Mouse (Mus musculus) liver, embryonic 15.5 days (tissue): ENCODE results near the gene Art3. TPM values are rescaled to one million over a fixed set of nuclear protein-coding genes. Genes with fewer than 3 reads are reported as not detected.

Experiments
- ATAC-seq: fragments of 200-750 bp; cut with Nextera tagmentation; 2 replicates; pipeline ENCODE4 v1.8.0; 2017; ENCODE audit warnings: moderate number of reproducible peaks, mild to moderate bottlenecking, moderate library complexity; ENCODE audit not compliant: insufficient read depth
- H3K27ac ChIP-seq: fragments of 300-500 bp; sonication (generic); replicated peaks from 2 replicates; pipeline ENCODE4 v1.5.1; 2015; ENCODE audit warnings: mild to moderate bottlenecking, inconsistent platforms
- H3K27me3 ChIP-seq: fragments of 300-500 bp; sonication (generic); 2 replicates; pipeline ENCODE4 v1.6.1; 2015; ENCODE audit warnings: mild to moderate bottlenecking, inconsistent platforms
- H3K36me3 ChIP-seq: fragments of 300-500 bp; sonication (generic); replicated peaks from 2 replicates; pipeline ENCODE4 v1.6.1; 2015; ENCODE audit warnings: moderate library complexity, mild to moderate bottlenecking, inconsistent platforms
- H3K4me1 ChIP-seq: fragments of 300-500 bp; sonication (generic); replicated peaks from 2 replicates; pipeline ENCODE4 v1.6.1; 2015; ENCODE audit warnings: inconsistent platforms
- H3K4me2 ChIP-seq: fragments of 300-500 bp; sonication (generic); 2 replicates; pipeline ENCODE4 v1.6.1; 2015; ENCODE audit warnings: moderate library complexity, mild to moderate bottlenecking, inconsistent platforms
- H3K4me3 ChIP-seq: fragments of 300-500 bp; sonication (generic); replicated peaks from 2 replicates; pipeline ENCODE4 v1.5.1; 2015; ENCODE audit warnings: mild to moderate bottlenecking, inconsistent platforms
- H3K9ac ChIP-seq: fragments of 300-500 bp; sonication (generic); 2 replicates; pipeline ENCODE4 v1.6.1; 2015; ENCODE audit warnings: moderate library complexity, mild to moderate bottlenecking, inconsistent platforms
- H3K9me3 ChIP-seq: fragments of 300-500 bp; sonication (generic); replicated peaks from 2 replicates; pipeline ENCODE4 v1.6.1; 2016; ENCODE audit warnings: inconsistent platforms
- WGBS: fragments of 180-500 bp; shearing (Covaris S2); methylation state at CpG from one replicate; pipeline ENCODE4 v1.1.7; 2015; ENCODE audit warnings: mixed read lengths; ENCODE audit not compliant: insufficient replicate concordance; 5-methylcytosine and 5-hydroxymethylcytosine counted together
- polyA plus RNA-seq: library from polyadenylated mRNA; unstranded; fragments of >200 nt; fragmentation: Nextera tagmentation; extraction: Ambion mirVana; gene quantifications from 2 replicates; pipeline ENCODE4 v1.2.1, GENCODE M21; 2015

Gene Art3
- polyA plus RNA-seq, 1 experiment from 2014 or later = 1.2 TPM

GRCm38 (mm10) chr5:92413982-92414375 is 82.4 kb downstream of the Art3 start:
- peaks cover 41% of the 10 kb centered on the region for H3K36me3 ChIP-seq
- no peaks in the 10 kb centered on the region for H3K9me3 ChIP-seq
- no peak overlapping the region for H3K4me3 ChIP-seq
- no peaks in the 10 kb centered on the region for H3K4me1 ChIP-seq
- no peak overlapping the region for H3K9ac ChIP-seq
- ATAC-seq = no peak
- H3K4me2 ChIP-seq = no peak overlapping the region
- no peak overlapping the region for H3K27ac ChIP-seq
- 75% methylated on average over 8 of the region's 8 CpGs for WGBS
- H3K27me3 ChIP-seq = no peaks in the 10 kb centered on the region

DNA sequence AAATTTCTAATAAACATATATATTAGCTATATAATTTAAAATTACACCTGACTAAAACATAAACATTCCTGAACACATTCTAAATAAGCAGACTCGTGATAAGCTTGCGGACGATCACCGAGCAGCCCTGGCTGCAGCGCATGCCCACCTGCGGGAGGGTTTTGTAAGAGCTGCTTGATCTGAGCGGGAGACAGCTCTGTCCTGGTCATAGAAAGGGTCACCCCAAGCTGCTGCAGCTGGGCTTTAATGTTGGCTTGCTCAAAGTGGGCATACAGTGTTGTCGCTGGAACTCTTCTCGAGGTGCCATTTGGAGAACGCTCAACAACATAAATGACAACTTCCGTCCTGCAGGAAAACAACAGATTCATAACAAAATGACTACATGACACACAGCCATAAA is 92.5 kb downstream of the Art3 start:
- Histone ChIP-seq H3K4me2 (no peak overlapping the region), H3K27ac (no peak overlapping the region), H3K4me1 (no peaks in the 10 kb centered on the region), H3K4me3 (no peak overlapping the region), H3K9ac (no peak overlapping the region), H3K36me3 (peaks cover 88% of the 10 kb centered on the region), H3K27me3 (no peaks in the 10 kb centered on the region), H3K9me3 (no peaks in the 10 kb centered on the region)
- no peak for ATAC-seq
- 93% methylated on average over 11 of the region's 11 CpGs for WGBS

DNA sequence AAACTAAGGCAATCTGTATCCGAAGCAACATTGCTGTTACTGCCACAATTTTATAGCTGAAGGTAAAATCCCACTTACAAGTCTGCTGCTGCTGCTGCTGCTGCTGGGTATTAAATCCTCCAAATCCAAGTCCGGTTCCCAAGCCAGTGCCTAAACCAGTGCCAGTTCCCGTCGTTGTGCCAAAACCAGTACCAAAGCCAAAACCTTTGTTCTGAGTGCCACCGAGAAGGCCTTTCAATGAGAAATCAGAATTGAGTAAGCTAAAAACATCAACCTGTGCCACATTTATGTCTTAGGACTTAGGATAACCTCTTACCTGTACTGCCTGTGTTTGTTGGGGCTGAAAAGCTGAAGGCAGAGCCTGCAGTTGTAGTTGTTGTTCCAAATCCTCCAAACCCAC is 99.1 kb downstream of the Art3 start:
- ATAC-seq = no peak
- Histone ChIP-seq H3K4me1 (peaks cover 15% of the 10 kb centered on the region), H3K27ac (no peak overlapping the region), H3K4me2 (no peak overlapping the region), H3K27me3 (no peaks in the 10 kb centered on the region), H3K4me3 (no peak overlapping the region), H3K36me3 (peaks cover 43% of the 10 kb centered on the region), H3K9ac (no peak overlapping the region), H3K9me3 (no peaks in the 10 kb centered on the region)
- WGBS = 78% methylated on average over 5 of the region's 5 CpGs

DNA sequence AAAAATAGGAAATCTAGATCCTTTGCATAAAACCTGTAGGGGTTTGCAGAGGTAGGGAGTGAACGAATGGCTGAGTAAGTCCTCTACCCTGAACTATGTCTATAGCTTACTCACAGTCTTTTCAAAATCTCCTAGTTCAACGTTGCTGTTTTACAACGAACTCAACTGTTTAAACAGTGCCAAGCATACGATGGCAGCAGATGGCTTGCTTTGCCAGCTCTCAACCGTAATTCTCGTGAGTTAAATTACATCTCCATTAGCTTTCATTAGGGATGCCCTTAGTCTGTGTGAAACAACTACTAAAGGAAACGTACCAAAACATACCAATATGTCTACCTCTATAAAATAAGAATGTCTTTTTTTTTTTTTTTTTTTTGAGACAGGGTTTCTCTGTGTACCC is 100.0 kb downstream of the Art3 start:
- Histone ChIP-seq H3K27ac (no peak overlapping the region), H3K4me1 (peaks cover 15% of the 10 kb centered on the region), H3K4me3 (no peak overlapping the region), H3K9ac (no peak overlapping the region), H3K27me3 (no peaks in the 10 kb centered on the region), H3K9me3 (no peaks in the 10 kb centered on the region), H3K4me2 (no peak overlapping the region), H3K36me3 (peaks cover 39% of the 10 kb centered on the region)
- WGBS = 81% methylated on average over 7 of the region's 7 CpGs
- ATAC-seq = no peak

DNA sequence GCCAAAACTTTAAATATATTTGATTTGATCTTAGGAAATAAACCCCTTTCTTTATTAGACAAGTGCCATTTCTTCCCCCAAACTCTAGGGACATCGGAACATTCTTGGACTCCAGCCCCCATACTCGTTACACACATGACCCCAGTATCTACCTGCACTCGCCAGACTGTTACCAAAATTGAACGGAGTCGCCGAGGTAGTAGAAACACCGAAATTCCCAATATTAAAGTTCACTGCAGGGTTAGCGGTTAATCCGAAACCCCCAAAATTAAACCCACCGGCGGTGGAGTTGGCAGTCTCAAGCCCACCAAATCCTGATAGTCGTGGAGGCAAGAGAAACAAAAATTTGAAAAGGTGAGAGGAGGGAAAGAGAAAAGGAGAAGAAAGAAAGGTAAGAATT is 102.4 kb downstream of the Art3 start:
- H3K4me2 ChIP-seq = peak overlapping the region; percentile 88
- peaks cover 15% of the 10 kb centered on the region for H3K36me3 ChIP-seq
- under 1% methylated on average over 12 of the region's 12 CpGs for WGBS
- no peaks in the 10 kb centered on the region for H3K27me3 ChIP-seq
- H3K4me1 ChIP-seq = peaks cover 24% of the 10 kb centered on the region
- peak overlapping the region; percentile 93 for H3K27ac ChIP-seq
- no peak for ATAC-seq
- peak overlapping the region; percentile 97 for H3K4me3 ChIP-seq
- H3K9me3 ChIP-seq = no peaks in the 10 kb centered on the region
- peak overlapping the region; percentile 94 for H3K9ac ChIP-seq

- under 1% methylated on average over 39 of the region's 39 CpGs for WGBS
- peak overlapping the region; percentile 88 for H3K4me2 ChIP-seq
- no peaks in the 10 kb centered on the region for H3K27me3 ChIP-seq
- peak overlapping the region; percentile 93 for H3K27ac ChIP-seq
- H3K9ac ChIP-seq = peak overlapping the region; percentile 94
- peak overlapping the region; percentile 97 for H3K4me3 ChIP-seq
- peaks cover 24% of the 10 kb centered on the region for H3K4me1 ChIP-seq
- no peaks in the 10 kb centered on the region for H3K9me3 ChIP-seq
- ATAC-seq = peak; percentile 80
- peaks cover 9% of the 10 kb centered on the region for H3K36me3 ChIP-seq
These were observed 103.0 kb downstream of the Art3 start for GRCm38 (mm10) chr5:92434571-92434985.

GRCm38 (mm10) chr5:92435025-92435584 is 103.5 kb downstream of the Art3 start, which contains the start of gene Nup54:
Gene Nup54 (minus strand): TSS chr5:92435219.
- under 1% methylated on average over 34 of the region's 34 CpGs for WGBS
- Histone ChIP-seq H3K27me3 (no peaks in the 10 kb centered on the region), H3K4me1 (peaks cover 24% of the 10 kb centered on the region), H3K9me3 (no peaks in the 10 kb centered on the region), H3K4me3 (peak within 1 kb of the TSS; percentile 97), H3K4me2 (peak within 1 kb of the TSS; percentile 88), H3K36me3 (peaks cover 9% of the 10 kb centered on the region), H3K27ac (peak within 1 kb of the TSS; percentile 93), H3K9ac (peak within 1 kb of the TSS; percentile 94)
- peak; percentile 97 for ATAC-seq

- Histone ChIP-seq H3K36me3 (0 out of 2 replicates have a peak, but pooled peaks cover 2% of the 10 kb centered on the region), H3K4me1 (peaks cover 29% of the 10 kb centered on the region), H3K27me3 (no peaks in the 10 kb centered on the region), H3K9me3 (no peaks in the 10 kb centered on the region), H3K27ac (no peak overlapping the region), H3K4me3 (no peak overlapping the region), H3K9ac (no peak overlapping the region), H3K4me2 (no peak overlapping the region)
- no peak for ATAC-seq
- 36% methylated on average over 8 of the region's 8 CpGs for WGBS
These were observed 106.9 kb downstream of the Art3 start for GRCm38 (mm10) chr5:92438540-92438939.

GRCm38 (mm10) chr5:92441494-92441893 is 109.9 kb downstream of the Art3 start:
- Histone ChIP-seq H3K27ac (no peak overlapping the region), H3K9ac (no peak overlapping the region), H3K4me3 (no peak overlapping the region), H3K27me3 (no peaks in the 10 kb centered on the region), H3K9me3 (no peaks in the 10 kb centered on the region), H3K4me2 (no peak overlapping the region), H3K36me3 (peaks cover 17% of the 10 kb centered on the region), H3K4me1 (peaks cover 20% of the 10 kb centered on the region)
- 63% methylated on average over 5 of the region's 5 CpGs for WGBS
- peak; percentile 47; the same call in 1 of the 2 replicates for ATAC-seq

- no peak for ATAC-seq
- H3K9me3 ChIP-seq = no peaks in the 10 kb centered on the region
- no peak overlapping the region for H3K9ac ChIP-seq
- H3K4me1 ChIP-seq = peaks cover 18% of the 10 kb centered on the region
- no peaks in the 10 kb centered on the region for H3K27me3 ChIP-seq
- H3K27ac ChIP-seq = no peak overlapping the region
- H3K36me3 ChIP-seq = peaks cover 24% of the 10 kb centered on the region
- 35% methylated on average over 7 of the region's 7 CpGs for WGBS
- H3K4me2 ChIP-seq = no peak overlapping the region
- H3K4me3 ChIP-seq = no peak overlapping the region
These were observed 111.3 kb downstream of the Art3 start for GRCm38 (mm10) chr5:92442914-92443313.

GRCm38 (mm10) chr5:92445016-92445415 is 113.4 kb downstream of the Art3 start:
- Histone ChIP-seq H3K9ac (no peak overlapping the region), H3K4me3 (no peak overlapping the region), H3K27me3 (no peaks in the 10 kb centered on the region), H3K27ac (no peak overlapping the region), H3K4me2 (no peak overlapping the region), H3K9me3 (no peaks in the 10 kb centered on the region), H3K4me1 (peaks cover 11% of the 10 kb centered on the region), H3K36me3 (peaks cover 43% of the 10 kb centered on the region)
- WGBS = 67% methylated on average over 2 of the region's 2 CpGs
- no peak for ATAC-seq

DNA sequence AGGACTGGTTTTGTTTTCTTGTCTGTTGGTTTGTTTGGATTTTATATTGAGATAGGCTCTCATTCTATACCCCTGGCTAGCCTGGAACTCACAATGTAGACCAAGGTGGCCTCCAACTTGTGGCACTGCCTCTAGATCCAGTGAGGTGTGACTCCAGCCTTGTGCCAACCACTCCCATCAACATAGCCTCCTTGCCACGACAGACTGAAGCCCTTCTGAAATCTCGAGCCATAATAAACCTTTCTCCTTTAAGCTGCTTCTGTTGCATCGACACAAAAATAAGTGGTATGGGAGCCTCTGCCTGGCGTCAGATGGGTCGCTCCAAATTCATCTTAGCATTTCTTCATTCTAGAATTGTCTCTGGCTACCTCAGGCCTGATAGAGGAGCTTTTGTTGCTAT is 115.1 kb downstream of the Art3 start:
- Histone ChIP-seq H3K36me3 (peaks cover 54% of the 10 kb centered on the region), H3K9me3 (no peaks in the 10 kb centered on the region), H3K4me1 (0 out of 2 replicates have a peak, but pooled peaks cover 4% of the 10 kb centered on the region), H3K4me2 (no peak overlapping the region), H3K27ac (no peak overlapping the region), H3K27me3 (no peaks in the 10 kb centered on the region), H3K4me3 (no peak overlapping the region), H3K9ac (no peak overlapping the region)
- WGBS = 65% methylated on average over 5 of the region's 5 CpGs
- no peak for ATAC-seq
